Mouse (Mus musculus) urinary bladder, adult 2 months (tissue): ENCODE measurements around the gene Surf6. TPM values are rescaled to one million over a fixed set of nuclear protein-coding genes. Genes with fewer than 3 reads are reported as not detected.
A peak's percentile ranks its signal among the peaks of the same experiment; 100 is the strongest.
"Not testable (repeated sequence)": the region's sequence is repeated elsewhere in the genome, so short reads cannot be mapped to it uniquely, and the experiment has no call there.

Experiments
- DNase-seq: peaks from one replicate; pipeline ENCODE4 v3.0.0; 2022; ENCODE audit warnings: low spot score
- polyA plus RNA-seq: library from polyadenylated mRNA; depleted of rRNA; stranded (reverse); fragments of >200 nt; gene quantifications from 2 replicates; pipeline ENCODE4 v1.2.3, GENCODE M21; 2012

Gene Surf6
- polyA plus RNA-seq, 1 experiment = 16.3 TPM

DNA sequence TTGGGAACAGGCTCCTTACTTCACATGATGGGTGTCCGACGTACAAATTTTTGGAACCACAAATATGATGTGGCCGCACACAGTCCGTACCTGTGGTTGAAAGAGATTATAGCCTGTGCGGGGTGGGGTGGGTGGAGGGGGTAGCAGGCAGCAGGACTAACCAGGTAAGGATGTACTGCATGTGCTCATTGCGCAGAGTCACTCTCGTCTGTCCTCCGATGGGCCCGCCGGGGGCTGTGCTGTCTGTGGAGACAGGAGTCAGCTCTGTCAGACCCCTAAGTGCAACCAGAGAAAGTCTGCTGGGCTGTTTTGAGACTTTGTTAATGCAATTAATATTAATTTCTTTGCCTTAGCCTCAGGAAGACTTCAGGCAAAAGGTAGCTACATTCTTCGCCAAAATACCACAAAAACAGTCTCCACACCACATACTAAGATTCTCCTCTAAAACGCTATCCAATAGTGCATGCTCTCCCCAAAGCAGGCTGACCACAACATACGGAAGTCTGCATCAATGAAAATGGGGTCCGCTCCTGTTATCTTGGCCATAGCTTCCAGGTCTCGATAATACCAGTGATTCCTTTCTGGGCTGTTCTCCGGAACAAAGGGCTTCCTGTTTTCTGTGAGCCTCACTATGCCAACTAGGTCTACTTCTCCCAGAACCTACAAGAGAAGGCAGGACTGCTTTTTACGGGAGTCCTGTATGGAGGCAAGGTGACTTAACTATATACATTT, 10.9 kb upstream of the Surf6 start:
- DNase-seq = no peak

DNA sequence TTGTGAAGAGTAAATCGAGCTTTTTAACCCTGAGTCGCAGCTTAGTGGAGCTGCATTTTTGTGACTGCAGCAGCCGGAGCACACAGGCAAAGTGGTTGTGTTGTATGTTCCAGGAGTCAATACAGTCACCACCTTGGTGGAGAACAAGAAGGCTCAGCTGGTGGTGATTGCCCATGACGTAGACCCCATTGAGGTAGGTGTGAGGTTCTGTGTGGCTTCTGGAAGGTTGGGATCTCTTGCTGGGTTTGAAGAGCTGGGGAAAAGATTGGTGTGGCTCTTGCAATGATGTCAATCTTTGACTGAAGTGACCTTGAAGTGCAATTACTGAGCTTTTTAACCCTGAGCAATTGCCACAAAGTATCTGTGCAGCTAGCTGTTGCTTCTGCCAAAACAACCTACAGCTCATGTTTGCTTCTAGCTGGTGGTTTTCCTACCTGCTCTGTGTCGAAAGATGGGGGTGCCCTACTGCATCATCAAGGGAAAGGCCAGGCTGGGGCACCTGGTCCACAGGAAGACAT, 9.6 kb upstream of the Surf6 start:
- DNase-seq = no peak

GRCm38 (mm10) chr2:26910994-26911765, 8.5 kb upstream of the Surf6 start:
- DNase-seq = no peak

GRCm38 (mm10) chr2:26910124-26910993, 7.7 kb upstream of the Surf6 start, which contains the start of the genes Med22 and Rpl7a:
Gene Med22, minus strand, starts transcription at chr2:26910677.
Gene Rpl7a, plus strand, starts transcription at chr2:26910764.
- peak; percentile 99 for DNase-seq

DNA sequence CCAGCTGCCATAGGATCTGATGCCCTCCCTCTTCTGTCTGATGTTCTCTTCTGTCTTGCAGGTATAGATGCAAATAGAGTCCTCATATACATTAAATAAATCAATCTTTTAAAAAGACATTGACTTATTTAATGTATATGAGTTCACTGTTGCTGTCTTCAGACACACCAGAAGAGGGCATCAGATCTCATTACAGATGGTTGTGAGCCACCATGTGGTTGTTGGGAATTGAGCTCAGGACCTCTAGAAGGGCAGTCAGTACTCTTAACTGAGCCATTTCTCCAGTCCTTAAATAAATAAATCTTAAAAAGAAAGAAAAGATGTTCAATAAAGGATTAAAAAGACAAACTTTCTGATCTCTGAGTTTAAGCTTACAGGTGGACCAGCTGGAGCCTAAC, 6.7 kb upstream of the Surf6 start:
- no peak for DNase-seq

DNA sequence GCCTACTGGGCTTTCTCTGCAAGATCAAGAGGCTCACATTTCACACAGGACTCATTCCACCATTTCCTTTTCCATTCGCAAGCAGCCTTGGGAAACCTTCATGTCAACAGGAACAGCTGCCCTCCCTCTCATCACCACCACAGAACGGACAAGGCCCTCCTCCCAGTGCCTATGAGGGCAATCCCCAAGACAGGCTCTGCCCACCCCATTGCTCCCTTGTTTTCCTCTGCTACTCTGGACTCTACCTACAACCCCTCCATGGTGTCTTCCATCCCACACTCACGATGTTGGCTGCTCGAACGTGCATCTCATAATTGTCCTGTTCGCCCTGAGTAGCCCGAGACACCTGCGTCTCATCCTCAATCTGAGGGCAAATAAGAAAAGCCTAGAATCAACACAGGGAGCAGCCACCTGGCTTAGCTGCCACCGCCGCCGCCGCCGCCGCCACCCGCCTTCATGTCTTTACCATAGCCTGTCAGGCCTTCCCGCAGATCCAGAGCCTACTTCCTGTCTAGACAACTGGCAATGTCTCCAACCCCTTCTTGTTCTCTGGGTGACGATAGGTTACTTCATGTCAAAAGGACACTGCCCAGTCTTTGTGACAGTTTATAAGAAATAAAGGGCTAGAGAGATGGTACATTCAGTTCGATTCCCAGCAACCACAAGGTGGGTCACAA, 6.2 kb upstream of the Surf6 start:
- DNase-seq = peak; percentile 18

- peak; percentile 21 for DNase-seq
These were observed 4.4 kb upstream of the Surf6 start for GRCm38 (mm10) chr2:26907109-26907508.

GRCm38 (mm10) chr2:26906431-26906830, 3.8 kb upstream of the Surf6 start:
- DNase-seq = no peak

GRCm38 (mm10) chr2:26905936-26906335, 3.3 kb upstream of the Surf6 start:
- no peak for DNase-seq

- DNase-seq = no peak
These were observed 632 bp upstream of the Surf6 start for GRCm38 (mm10) chr2:26903311-26903710.

GRCm38 (mm10) chr2:26901834-26902400, 762 bp downstream of the Surf6 start:
- no peak for DNase-seq

DNA sequence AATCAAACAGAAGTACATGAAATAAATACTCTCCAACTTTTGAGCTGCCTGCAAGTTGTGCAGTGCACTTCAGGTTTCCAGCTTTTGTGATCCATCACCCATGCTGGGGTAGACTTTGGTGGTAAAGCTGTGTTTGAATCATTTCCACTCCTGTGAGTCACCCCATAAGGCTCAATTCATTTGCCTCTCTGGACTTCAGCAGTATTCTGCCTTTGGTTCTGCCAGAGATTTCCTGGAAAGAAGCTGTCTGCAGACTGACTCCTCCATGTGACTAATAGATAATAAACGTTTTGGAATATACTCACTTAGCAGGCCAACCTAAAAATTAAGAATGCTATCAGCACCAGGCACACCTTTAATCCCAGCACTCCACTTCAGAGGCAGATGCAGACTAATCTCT, 1.9 kb downstream of the Surf6 start:
- DNase-seq = no peak

- DNase-seq = no peak
These were observed 6.8 kb downstream of the Surf6 start for GRCm38 (mm10) chr2:26895898-26896297.

GRCm38 (mm10) chr2:26886170-26886569, 16.5 kb downstream of the Surf6 start:
- not testable (repeated sequence) for DNase-seq

DNA sequence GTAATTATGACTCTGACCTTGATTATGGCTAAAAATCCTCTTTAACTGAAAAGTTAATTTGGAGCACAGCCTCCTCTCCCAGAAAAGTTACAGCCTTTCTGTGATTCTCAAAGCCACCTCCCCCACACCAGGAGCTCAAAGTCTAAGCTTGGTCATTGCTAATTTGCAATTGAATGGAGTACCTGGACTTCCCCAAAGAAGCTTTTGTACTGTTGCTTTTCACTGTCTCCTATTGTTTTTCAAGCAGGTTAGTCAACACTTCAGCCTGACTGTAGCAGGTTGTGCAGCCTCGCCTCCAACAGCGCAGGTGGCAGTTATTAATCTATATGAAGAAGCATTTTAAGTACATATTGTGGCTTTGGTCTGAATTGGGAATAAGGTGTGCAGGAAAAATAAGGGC, 17.1 kb downstream of the Surf6 start:
- not testable (repeated sequence) for DNase-seq

DNA sequence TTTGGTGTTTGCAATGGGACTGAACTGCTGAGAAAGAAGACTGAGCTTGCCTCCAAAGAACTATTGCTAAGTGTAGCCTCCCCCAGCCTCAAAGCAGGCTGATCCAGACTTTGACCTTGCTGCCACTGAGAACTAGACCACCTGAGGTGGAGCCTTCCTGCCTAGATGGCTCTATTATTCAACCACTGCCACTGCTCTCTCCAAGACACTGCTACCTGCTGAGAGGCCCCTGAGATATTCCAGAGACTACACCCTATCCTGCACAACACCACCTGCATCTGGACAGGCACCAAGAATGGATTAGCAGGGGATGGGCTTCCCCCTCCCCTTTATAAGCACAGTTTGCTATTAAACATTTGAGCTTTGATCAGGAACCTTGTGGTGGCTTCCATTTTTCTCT, 24.1 kb downstream of the Surf6 start:
- DNase-seq = no peak

GRCm38 (mm10) chr2:26870666-26871065, 32.0 kb downstream of the Surf6 start:
- DNase-seq = no peak

DNA sequence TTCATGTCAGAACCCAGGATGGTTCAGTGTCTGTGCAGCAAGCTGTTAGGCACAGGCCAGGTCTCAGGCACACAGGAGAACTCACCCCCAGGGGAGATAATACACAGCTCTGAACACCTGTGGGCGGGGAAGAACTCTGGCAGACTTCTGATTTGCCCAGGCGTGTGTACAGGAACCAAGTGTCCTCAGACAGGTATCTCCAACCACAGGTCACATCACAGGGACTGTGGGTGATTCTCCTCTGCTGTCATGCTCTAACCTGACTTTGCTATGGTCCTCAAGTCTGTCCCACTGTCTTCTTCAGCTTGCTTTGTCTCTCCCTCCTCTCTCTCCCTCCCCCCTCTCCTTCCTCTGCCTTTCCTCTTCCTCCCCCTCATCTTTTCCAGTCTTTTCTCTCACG, 37.8 kb downstream of the Surf6 start, which contains the start of gene Abo:
Abo (minus strand) TSS at position 101 of the 400 bp plus-strand sequence.
- DNase-seq = no peak

- no peak for DNase-seq
These were observed 39.8 kb downstream of the Surf6 start for GRCm38 (mm10) chr2:26862856-26863255.

GRCm38 (mm10) chr2:26847706-26848105, 55.0 kb downstream of the Surf6 start:
- no peak for DNase-seq
